In the genomic region with DNA sequence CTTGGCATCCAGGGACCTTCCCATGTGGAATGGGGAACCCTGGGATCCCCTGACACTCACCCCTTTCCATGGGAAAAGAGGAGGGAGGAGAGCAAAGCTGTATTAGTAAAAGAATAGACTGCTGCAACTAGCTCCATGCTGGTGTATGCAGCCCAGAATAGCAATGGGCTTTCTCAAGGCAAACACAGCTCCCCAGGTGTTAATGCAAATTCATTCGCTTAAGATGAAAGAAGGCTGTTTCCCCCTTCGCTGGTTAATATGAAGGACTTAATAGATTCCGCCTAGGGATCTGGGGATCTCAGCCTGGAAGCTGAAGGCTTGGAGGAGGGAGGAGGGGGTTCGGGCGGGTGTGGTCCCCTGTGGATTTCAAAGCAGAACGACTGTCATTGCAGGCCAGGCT, we compare ENCODE assay signal across 22 mouse cellular contexts. TPM values are rescaled to one million over a fixed set of nuclear protein-coding genes. Genes with fewer than 3 reads are reported as not detected.
DNase-seq lines count a peak whose midpoint lies in the region; ATAC-seq lines count a peak whose summit lies in the region.
"Had no signal": no experiment of that assay in that cellular context is flagged by ENCODE, and none has a peak within 500 bp of the region (broad histone marks: within the 10 kb centered on the region; RNA-seq: fewer than 3 reads in every experiment).

No protein-coding gene starts in this region.

- H3K4me1 ChIP-seq in hindbrain, embryonic 11.5 days (replicated peaks; ENCODE audit: control insufficient read depth, insufficient read depth, low read length): peaks cover 6% of the 10 kb centered on the region; the same call in 1 of the 2 replicates
- H3K4me1 ChIP-seq in hindbrain, embryonic 16.5 days (ENCODE audit: control insufficient read depth, insufficient read depth, low read depth, low read length): peaks cover 13% of the 10 kb centered on the region; the same call in 1 of the 2 replicates
- H3K4me1 ChIP-seq in forebrain, embryonic 15.5 days: peaks cover 29% of the 10 kb centered on the region
- peaks cover 11% of the 10 kb centered on the region for H3K4me1 ChIP-seq in midbrain, embryonic 11.5 days (ENCODE audit: control insufficient read depth, insufficient read depth, low read length)
- peaks cover 27% of the 10 kb centered on the region for H3K4me1 ChIP-seq in neural tube, embryonic 14.5 days (ENCODE audit: control insufficient read depth, insufficient read depth, low read length)
- H3K4me1 ChIP-seq: limb, embryonic 13.5 days had no signal

- peaks cover 5% of the 10 kb centered on the region; the same call in 1 of the 2 replicates for H3K27me3 ChIP-seq in hindbrain, embryonic 11.5 days (ENCODE audit: control insufficient read depth, insufficient read depth, low read length)
- no peaks in the 10 kb centered on the region for H3K27me3 ChIP-seq in hindbrain, embryonic 16.5 days (replicated peaks; ENCODE audit: control insufficient read depth, insufficient read depth, low read length)
- H3K27me3 ChIP-seq in forebrain, embryonic 15.5 days: no peaks in the 10 kb centered on the region
- H3K27me3 ChIP-seq in midbrain, embryonic 11.5 days (ENCODE audit: control insufficient read depth, insufficient read depth, low read length): no peaks in the 10 kb centered on the region
- H3K27me3 ChIP-seq in neural tube, embryonic 14.5 days (ENCODE audit: control insufficient read depth, insufficient read depth, low read length): no peaks in the 10 kb centered on the region

- DNase-seq in hindbrain, embryonic 11.5 days (ENCODE audit: low spot score): peak; percentile 37
- DNase-seq in midbrain, embryonic 11.5 days (ENCODE audit: low spot score, missing footprints): no peak
- DNase-seq in adrenal gland, postnatal 36 days: no peak
- DNase-seq in thymus, postnatal 10 days (ENCODE audit: low spot score in 2 of 2): no peak
- no peak for DNase-seq in spleen, adult 18-20 months
- DNase-seq: cerebellum, postnatal 10 days; gastrocnemius, postnatal 10 days; kidney, adult 8-10 months; kidney, postnatal 36 days; layer of hippocampus, adult 9-11 months; thymus, adult 2 months had no signal

- H3K9me3 ChIP-seq in hindbrain, embryonic 11.5 days (ENCODE audit: control insufficient read depth, low read length): no peaks in the 10 kb centered on the region
- no peaks in the 10 kb centered on the region for H3K9me3 ChIP-seq in hindbrain, embryonic 16.5 days (ENCODE audit: control insufficient read depth, low read length)
- no peaks in the 10 kb centered on the region for H3K9me3 ChIP-seq in forebrain, embryonic 15.5 days
- no peaks in the 10 kb centered on the region for H3K9me3 ChIP-seq in midbrain, embryonic 11.5 days (ENCODE audit: control insufficient read depth, low read length)
- no peaks in the 10 kb centered on the region for H3K9me3 ChIP-seq in neural tube, embryonic 14.5 days (ENCODE audit: control insufficient read depth, low read length)
- H3K9me3 ChIP-seq: embryonic facial prominence, embryonic 15.5 days; limb, embryonic 13.5 days; megakaryocyte, embryonic 14.5 days; stomach, embryonic 15.5 days had no signal

- no peak overlapping the region for H3K4me2 ChIP-seq in hindbrain, embryonic 11.5 days (replicated peaks; ENCODE audit: low read depth, low read length)
- H3K4me2 ChIP-seq in hindbrain, embryonic 16.5 days (ENCODE audit: low read length): no peak overlapping the region
- H3K4me2 ChIP-seq in forebrain, embryonic 15.5 days (replicated peaks): no peak overlapping the region
- H3K4me2 ChIP-seq in midbrain, embryonic 11.5 days: no peak overlapping the region
- H3K4me2 ChIP-seq in neural tube, embryonic 14.5 days (ENCODE audit: low read depth, low read length): no peak overlapping the region
- H3K4me2 ChIP-seq: embryonic facial prominence, embryonic 15.5 days; limb, embryonic 13.5 days; stomach, embryonic 15.5 days had no signal

- no peaks in the 10 kb centered on the region for H3K36me3 ChIP-seq in hindbrain, embryonic 11.5 days (ENCODE audit: control insufficient read depth, insufficient read depth, low read length)
- no peaks in the 10 kb centered on the region for H3K36me3 ChIP-seq in hindbrain, embryonic 16.5 days (ENCODE audit: control insufficient read depth, insufficient read depth, low read length)
- H3K36me3 ChIP-seq in forebrain, embryonic 15.5 days: no peaks in the 10 kb centered on the region
- no peaks in the 10 kb centered on the region for H3K36me3 ChIP-seq in midbrain, embryonic 11.5 days (ENCODE audit: control insufficient read depth, insufficient read depth, low read length)
- H3K36me3 ChIP-seq in neural tube, embryonic 14.5 days (ENCODE audit: control insufficient read depth, insufficient read depth, low read length): no peaks in the 10 kb centered on the region
- H3K36me3 ChIP-seq: stomach, embryonic 15.5 days had no signal

- WGBS in hindbrain, embryonic 11.5 days: 4% methylated on average over 6 of the region's 6 CpGs
- WGBS in hindbrain, embryonic 16.5 days: 13% methylated on average over 6 of the region's 6 CpGs
- WGBS in forebrain, embryonic 15.5 days: 7% methylated on average over 6 of the region's 6 CpGs
- WGBS in midbrain, embryonic 11.5 days: 11% methylated on average over 6 of the region's 6 CpGs
- 12% methylated on average over 6 of the region's 6 CpGs for WGBS in neural tube, embryonic 14.5 days

- H3K27ac ChIP-seq in hindbrain, embryonic 11.5 days (ENCODE audit: low read depth, low read length): peak overlapping the region; percentile 73
- no peak overlapping the region for H3K27ac ChIP-seq in hindbrain, embryonic 16.5 days (ENCODE audit: low read depth, low read length)
- peak overlapping the region; percentile 56; the same call in 1 of the 2 replicates for H3K27ac ChIP-seq in forebrain, embryonic 15.5 days (replicated peaks)
- H3K27ac ChIP-seq in midbrain, embryonic 11.5 days (ENCODE audit: low read depth, low read length): peak overlapping the region; percentile 50
- H3K27ac ChIP-seq in neural tube, embryonic 14.5 days (ENCODE audit: low read depth, low read length): peak overlapping the region; percentile 35; the same call in 1 of the 2 replicates
- H3K27ac ChIP-seq: embryonic facial prominence, embryonic 15.5 days; limb, embryonic 13.5 days; liver, embryonic 14.5 days; stomach, embryonic 15.5 days had no signal

- ATAC-seq in hindbrain, embryonic 11.5 days (ENCODE audit: low FRiP score): peak; percentile 21; the same call in 1 of the 2 replicates
- no peak for ATAC-seq in hindbrain, embryonic 16.5 days
- ATAC-seq in forebrain, embryonic 15.5 days (replicated peaks): 0 out of 2 replicates have a peak, but pooled peaks have one; percentile 8
- peak; percentile 27; the same call in 1 of the 2 replicates for ATAC-seq in midbrain, embryonic 11.5 days (ENCODE audit: low FRiP score)
- no peak for ATAC-seq in neural tube, embryonic 14.5 days (ENCODE audit: low read depth)
- ATAC-seq: lung, postnatal 0 days had no signal

- no peak overlapping the region for H3K9ac ChIP-seq in hindbrain, embryonic 11.5 days (ENCODE audit: low read depth, low read length)
- no peak overlapping the region for H3K9ac ChIP-seq in hindbrain, embryonic 16.5 days (ENCODE audit: low read depth, low read length)
- no peak overlapping the region for H3K9ac ChIP-seq in forebrain, embryonic 15.5 days (replicated peaks)
- no peak overlapping the region for H3K9ac ChIP-seq in midbrain, embryonic 11.5 days (ENCODE audit: low read length)
- H3K9ac ChIP-seq in neural tube, embryonic 14.5 days (replicated peaks; ENCODE audit: low read depth, low read length): no peak overlapping the region
- H3K9ac ChIP-seq: embryonic facial prominence, embryonic 15.5 days; limb, embryonic 13.5 days; liver, embryonic 14.5 days; stomach, embryonic 15.5 days had no signal

- H3K4me3 ChIP-seq in hindbrain, embryonic 11.5 days (ENCODE audit: low read depth, low read length): no peak overlapping the region
- no peak overlapping the region for H3K4me3 ChIP-seq in hindbrain, embryonic 16.5 days (ENCODE audit: low read length)
- no peak overlapping the region for H3K4me3 ChIP-seq in forebrain, embryonic 15.5 days
- no peak overlapping the region for H3K4me3 ChIP-seq in midbrain, embryonic 11.5 days (ENCODE audit: low read depth, low read length)
- H3K4me3 ChIP-seq in neural tube, embryonic 14.5 days (ENCODE audit: low read depth, low read length): no peak overlapping the region
- H3K4me3 ChIP-seq: embryonic facial prominence, embryonic 15.5 days; limb, embryonic 13.5 days; megakaryocyte, embryonic 14.5 days; stomach, embryonic 15.5 days had no signal

RNA-seq across cellular contexts. Expression of a gene that starts 15.4 kb away (rescaled TPM):
- polyA plus RNA-seq in hindbrain, embryonic 11.5 days (2014; fragmentation: Nextera tagmentation; extraction: Ambion mirVana): 0.90 and 1.0 TPM in 2 replicates
- polyA plus RNA-seq in hindbrain, embryonic 16.5 days (2015; fragmentation: Nextera tagmentation; extraction: Ambion mirVana): 1.5 and 2.0 TPM in 2 replicates
- 1.3 and 1.8 TPM in 2 replicates for polyA plus RNA-seq in forebrain, embryonic 15.5 days (2015; fragmentation: Nextera tagmentation; extraction: Ambion mirVana)
- polyA plus RNA-seq in midbrain, embryonic 11.5 days (2014; fragmentation: Nextera tagmentation; extraction: Ambion mirVana): 0.15 and 0.33 TPM in 2 replicates
- 2.4 and 3.3 TPM in 2 replicates for polyA plus RNA-seq in neural tube, embryonic 14.5 days (2014; fragmentation: Nextera tagmentation; extraction: Ambion mirVana)
- total RNA-seq in adrenal gland, postnatal 36 days (2021): under 1 TPM in 1 of 2 experiments, not detected in 1; 0.20 TPM
- total RNA-seq: heart, adult 8-10 months had no signal
- polyA plus RNA-seq: small intestine, adult 2 months had no signal

RNA-seq across cellular contexts. Expression of a gene that starts 57.5 kb away (rescaled TPM):
- 80.8 and 82.6 TPM in 2 replicates for polyA plus RNA-seq in hindbrain, embryonic 11.5 days (2014; fragmentation: Nextera tagmentation; extraction: Ambion mirVana)
- 63.5 and 64.1 TPM in 2 replicates for polyA plus RNA-seq in hindbrain, embryonic 16.5 days (2015; fragmentation: Nextera tagmentation; extraction: Ambion mirVana)
- 72.3 and 78.4 TPM in 2 replicates for polyA plus RNA-seq in forebrain, embryonic 15.5 days (2015; fragmentation: Nextera tagmentation; extraction: Ambion mirVana)
- polyA plus RNA-seq in midbrain, embryonic 11.5 days (2014; fragmentation: Nextera tagmentation; extraction: Ambion mirVana): 74.5 and 85.5 TPM in 2 replicates
- 58.0 and 62.2 TPM in 2 replicates for polyA plus RNA-seq in neural tube, embryonic 14.5 days (2014; fragmentation: Nextera tagmentation; extraction: Ambion mirVana)
- 10 to 100 TPM; 44.5 to 49.6 TPM for total RNA-seq in adrenal gland, postnatal 36 days (2021)

RNA-seq across cellular contexts. Expression of a gene that starts 57.8 kb away (rescaled TPM):
- polyA plus RNA-seq in hindbrain, embryonic 11.5 days (2014; fragmentation: Nextera tagmentation; extraction: Ambion mirVana): 533 and 550 TPM in 2 replicates
- polyA plus RNA-seq in hindbrain, embryonic 16.5 days (2015; fragmentation: Nextera tagmentation; extraction: Ambion mirVana): 662 and 774 TPM in 2 replicates
- 538 and 557 TPM in 2 replicates for polyA plus RNA-seq in forebrain, embryonic 15.5 days (2015; fragmentation: Nextera tagmentation; extraction: Ambion mirVana)
- 547 and 572 TPM in 2 replicates for polyA plus RNA-seq in midbrain, embryonic 11.5 days (2014; fragmentation: Nextera tagmentation; extraction: Ambion mirVana)
- polyA plus RNA-seq in neural tube, embryonic 14.5 days (2014; fragmentation: Nextera tagmentation; extraction: Ambion mirVana): 550 and 671 TPM in 2 replicates
- total RNA-seq in adrenal gland, postnatal 36 days (2021): 100 to 1,000 TPM; 958 to 992 TPM

Comparison
In these comparisons a context has a peak if more than half of its experiments do, and no peak if none do; other contexts are left out.
1. ATAC-seq: peak in hindbrain, embryonic 11.5 days (single experiment), forebrain, embryonic 15.5 days (single experiment) and midbrain, embryonic 11.5 days (single experiment); none in hindbrain, embryonic 16.5 days (single experiment) and neural tube, embryonic 14.5 days (single experiment).